19 mouse cellular contexts compared by ENCODE assay signal in genomic region chr6:55356976-55357635, GRCm38 (mm10). TPM values are rescaled to one million over a fixed set of nuclear protein-coding genes. Genes with fewer than 3 reads are reported as not detected.
DNase-seq lines count a peak whose midpoint lies in the region; ATAC-seq and TF ChIP-seq lines count a peak whose summit lies in the region.
"Had no signal": no experiment of that assay in that cellular context is flagged by ENCODE, and none has a peak within 500 bp of the region (broad histone marks: within the 10 kb centered on the region; RNA-seq: fewer than 3 reads in every experiment).

No protein-coding gene starts in this region.

- no peak overlapping the region for H3K4me2 ChIP-seq in liver, embryonic 12.5 days
- no peak overlapping the region for H3K4me2 ChIP-seq in liver, embryonic 11.5 days
- H3K4me2 ChIP-seq: embryonic facial prominence, embryonic 13.5 days; forebrain, embryonic 13.5 days; hindbrain, embryonic 14.5 days had no signal

- no peak for ATAC-seq in liver, embryonic 12.5 days
- no peak for ATAC-seq in liver, embryonic 11.5 days (replicated peaks; ENCODE audit: low FRiP score)
- no peak for ATAC-seq in inflammation-experienced regulatory T-cells, adult 6 months
- ATAC-seq: forebrain, embryonic 13.5 days; midbrain, embryonic 16.5 days had no signal

- no peaks in the 10 kb centered on the region for H3K27me3 ChIP-seq in liver, embryonic 12.5 days (replicated peaks)
- no peaks in the 10 kb centered on the region for H3K27me3 ChIP-seq in liver, embryonic 11.5 days (replicated peaks; ENCODE audit: control insufficient read depth, insufficient read depth, low read length)
- H3K27me3 ChIP-seq: embryonic facial prominence, embryonic 13.5 days; forebrain, embryonic 13.5 days had no signal

- H3K9me3 ChIP-seq in liver, embryonic 12.5 days (replicated peaks), result no peaks in the 10 kb centered on the region
- no peaks in the 10 kb centered on the region for H3K9me3 ChIP-seq in liver, embryonic 11.5 days (ENCODE audit: control insufficient read depth, low read length)
- H3K9me3 ChIP-seq: embryonic facial prominence, embryonic 13.5 days; forebrain, embryonic 13.5 days had no signal

- WGBS in liver, embryonic 12.5 days (ENCODE audit: insufficient replicate concordance), result 74% methylated on average over 5 of the region's 5 CpGs
- WGBS in liver, embryonic 11.5 days, result 70% methylated on average over 5 of the region's 5 CpGs

- H3K9ac ChIP-seq in liver, embryonic 12.5 days, result peak overlapping the region; percentile 24
- H3K9ac ChIP-seq in liver, embryonic 11.5 days (ENCODE audit: low read depth, low read length), result no peak overlapping the region
- H3K9ac ChIP-seq: embryonic facial prominence, embryonic 13.5 days; forebrain, embryonic 13.5 days; hindbrain, embryonic 14.5 days had no signal

- H3K4me3 ChIP-seq in gastrocnemius, adult 2 months, result no peak overlapping the region
- no peak overlapping the region for H3K4me3 ChIP-seq in liver, embryonic 12.5 days
- H3K4me3 ChIP-seq in liver, embryonic 11.5 days (ENCODE audit: low read depth, low read length), result no peak overlapping the region
- H3K4me3 ChIP-seq: embryonic facial prominence, embryonic 13.5 days; forebrain, embryonic 13.5 days had no signal

- DNase-seq in gastrocnemius, adult 2 months, result no peak
- no peak for DNase-seq in gastrocnemius, postnatal 25 days
- DNase-seq in liver, embryonic 11.5 days (ENCODE audit: low spot score), result no peak
- peak; percentile 30 for DNase-seq in testis, postnatal 10 days (ENCODE audit: low spot score)
- DNase-seq in testis, postnatal 14 days (ENCODE audit: low spot score), result no peak
- no peak for DNase-seq in thymus, postnatal 36 days
- DNase-seq: B cell, adult 2 months; cerebellum, adult 11 months had no signal

- peaks cover 68% of the 10 kb centered on the region for H3K4me1 ChIP-seq in liver, embryonic 12.5 days
- peaks cover 17% of the 10 kb centered on the region for H3K4me1 ChIP-seq in liver, embryonic 11.5 days (replicated peaks; ENCODE audit: control insufficient read depth, insufficient read depth, low read length)

- H3K27ac ChIP-seq in gastrocnemius, adult 2 months, result peak overlapping the region; percentile 68
- H3K27ac ChIP-seq in liver, embryonic 12.5 days, result peak overlapping the region; percentile 81
- no peak overlapping the region for H3K27ac ChIP-seq in liver, embryonic 11.5 days (ENCODE audit: low read depth, low read length)
- H3K27ac ChIP-seq: embryonic facial prominence, embryonic 13.5 days; forebrain, embryonic 13.5 days; hindbrain, embryonic 14.5 days had no signal

- no peaks in the 10 kb centered on the region for H3K36me3 ChIP-seq in liver, embryonic 12.5 days
- H3K36me3 ChIP-seq in liver, embryonic 11.5 days (ENCODE audit: control insufficient read depth, insufficient read depth, low read length), result no peaks in the 10 kb centered on the region
- H3K36me3 ChIP-seq: embryonic facial prominence, embryonic 13.5 days had no signal

- TF ChIP-seq CTCF in gastrocnemius, adult 2 months (IDR thresholded peaks at IDR 0.05), result no peak

- intact Hi-C loops in gastrocnemius, adult 2 months (cut with DNase I), result no loop called here

RNA-seq across cellular contexts. Expression of gene Ghrhr, which starts 19.0 kb away (rescaled TPM):
- total RNA-seq in gastrocnemius, adult 2 months (2021), result not detected
- total RNA-seq in gastrocnemius, postnatal 25 days (2021), result not detected
- not detected in 2 replicates for polyA plus RNA-seq in liver, embryonic 12.5 days (2016; fragmentation: Nextera tagmentation; extraction: Ambion mirVana)
- polyA plus RNA-seq in liver, embryonic 11.5 days (2014; fragmentation: Nextera tagmentation; extraction: Ambion mirVana), result not detected in 2 replicates
- polyA plus RNA-seq in inflammation-experienced regulatory T-cells, adult 6 months (2017; shearing (Covaris generic)), result not detected
- total RNA-seq: adrenal gland, postnatal 4 days; gastrocnemius, adult 8-10 months had no signal
- polyA plus RNA-seq: embryonic facial prominence, embryonic 13.5 days; forebrain, embryonic 13.5 days; heart, embryonic 16.5 days; hindbrain, embryonic 14.5 days; limb, embryonic 11.5 days; midbrain, embryonic 16.5 days; neural tube, embryonic 11.5 days had no signal

RNA-seq across cellular contexts. Expression of gene Aqp1, which starts 20.9 kb away (rescaled TPM):
- 100 to 1,000 TPM; 251 to 256 TPM for total RNA-seq in gastrocnemius, adult 2 months (2021)
- total RNA-seq in gastrocnemius, postnatal 25 days (2021), result 100 to 1,000 TPM; 203 to 271 TPM
- 29.1 and 29.5 TPM in 2 replicates for polyA plus RNA-seq in liver, embryonic 12.5 days (2016; fragmentation: Nextera tagmentation; extraction: Ambion mirVana)
- 6.1 and 8.0 TPM in 2 replicates for polyA plus RNA-seq in liver, embryonic 11.5 days (2014; fragmentation: Nextera tagmentation; extraction: Ambion mirVana)
- not detected for polyA plus RNA-seq in inflammation-experienced regulatory T-cells, adult 6 months (2017; shearing (Covaris generic))
